Mouse (Mus musculus): ENCODE measurements around the gene Eif5. TPM values are rescaled to one million over a fixed set of nuclear protein-coding genes. Genes with fewer than 3 reads are reported as not detected.

Eif5 gene
- polyA plus RNA-seq, 1 experiment, result 330 TPM

GRCm38 (mm10) chr12:111514874-111515649 is 22.8 kb upstream of the Eif5 start:
- Histone ChIP-seq H3K4me3 (ENCODE audit: insufficient read depth, low read depth, low read length) (no peak overlapping the region), H3K27ac (replicated peaks; ENCODE audit: low read depth, low read length) (peak overlapping the region; percentile 96), H3K4me1 (ENCODE audit: control insufficient read depth, insufficient read depth, insufficient read length, low read length) (0 out of 2 replicates have a peak, but pooled peaks cover 3% of the 10 kb centered on the region)

GRCm38 (mm10) chr12:111515920-111516319 is 21.9 kb upstream of the Eif5 start:
- Histone ChIP-seq H3K4me3 (ENCODE audit: insufficient read depth, low read depth, low read length) (no peak overlapping the region), H3K4me1 (ENCODE audit: control insufficient read depth, insufficient read depth, insufficient read length, low read length) (0 out of 2 replicates have a peak, but pooled peaks cover 3% of the 10 kb centered on the region), H3K27ac (replicated peaks; ENCODE audit: low read depth, low read length) (no peak overlapping the region)

- no peak overlapping the region for H3K4me3 ChIP-seq (ENCODE audit: insufficient read depth, low read depth, low read length)
- H3K4me1 ChIP-seq (ENCODE audit: control insufficient read depth, insufficient read depth, insufficient read length, low read length), result 0 out of 2 replicates have a peak, but pooled peaks cover 3% of the 10 kb centered on the region
These were observed 21.0 kb upstream of the Eif5 start for GRCm38 (mm10) chr12:111516826-111517225.

GRCm38 (mm10) chr12:111517901-111518300 is 19.9 kb upstream of the Eif5 start:
- Histone ChIP-seq H3K4me3 (ENCODE audit: insufficient read depth, low read depth, low read length) (no peak overlapping the region), H3K4me1 (ENCODE audit: control insufficient read depth, insufficient read depth, insufficient read length, low read length) (no peaks in the 10 kb centered on the region), H3K27ac (replicated peaks; ENCODE audit: low read depth, low read length) (no peak overlapping the region)

More at GRCm38 (mm10) chr12:111516826-111517225, 21.0 kb upstream of the Eif5 start:
- no peak overlapping the region for H3K27ac ChIP-seq (replicated peaks; ENCODE audit: low read depth, low read length)

- Histone ChIP-seq H3K4me3 (ENCODE audit: insufficient read depth, low read depth, low read length) (no peak overlapping the region), H3K4me1 (ENCODE audit: control insufficient read depth, insufficient read depth, insufficient read length, low read length) (no peaks in the 10 kb centered on the region), H3K27ac (replicated peaks; ENCODE audit: low read depth, low read length) (no peak overlapping the region)
These were observed 19.4 kb upstream of the Eif5 start for GRCm38 (mm10) chr12:111518391-111518790.

GRCm38 (mm10) chr12:111519821-111520220 is 18.0 kb upstream of the Eif5 start:
- no peak overlapping the region for H3K4me3 ChIP-seq (ENCODE audit: insufficient read depth, low read depth, low read length)
- H3K27ac ChIP-seq (replicated peaks; ENCODE audit: low read depth, low read length), result no peak overlapping the region
- H3K4me1 ChIP-seq (ENCODE audit: control insufficient read depth, insufficient read depth, insufficient read length, low read length), result no peaks in the 10 kb centered on the region

- peaks cover 2% of the 10 kb centered on the region; the same call in 1 of the 2 replicates for H3K4me1 ChIP-seq (ENCODE audit: control insufficient read depth, insufficient read depth, insufficient read length, low read length)
- no peak overlapping the region for H3K27ac ChIP-seq (replicated peaks; ENCODE audit: low read depth, low read length)
- H3K4me3 ChIP-seq (ENCODE audit: insufficient read depth, low read depth, low read length), result no peak overlapping the region
These were observed 16.8 kb upstream of the Eif5 start for GRCm38 (mm10) chr12:111520994-111521393.

- Histone ChIP-seq H3K4me3 (ENCODE audit: insufficient read depth, low read depth, low read length) (no peak overlapping the region), H3K4me1 (ENCODE audit: control insufficient read depth, insufficient read depth, insufficient read length, low read length) (peaks cover 2% of the 10 kb centered on the region; the same call in 1 of the 2 replicates), H3K27ac (replicated peaks; ENCODE audit: low read depth, low read length) (no peak overlapping the region; the same call in 1 of the 2 replicates)
These were observed 13.3 kb upstream of the Eif5 start for GRCm38 (mm10) chr12:111524469-111524868.

GRCm38 (mm10) chr12:111524883-111525282 is 12.9 kb upstream of the Eif5 start:
- no peak overlapping the region for H3K27ac ChIP-seq (replicated peaks; ENCODE audit: low read depth, low read length)

GRCm38 (mm10) chr12:111527643-111528281 is 10.1 kb upstream of the Eif5 start:
- no peak overlapping the region for H3K4me3 ChIP-seq (ENCODE audit: insufficient read depth, low read depth, low read length)
- no peak overlapping the region for H3K27ac ChIP-seq (replicated peaks; ENCODE audit: low read depth, low read length)
- peaks cover 2% of the 10 kb centered on the region; the same call in 1 of the 2 replicates for H3K4me1 ChIP-seq (ENCODE audit: control insufficient read depth, insufficient read depth, insufficient read length, low read length)

More at GRCm38 (mm10) chr12:111524883-111525282, 12.9 kb upstream of the Eif5 start:
- Histone ChIP-seq H3K4me3 (ENCODE audit: insufficient read depth, low read depth, low read length) (no peak overlapping the region), H3K4me1 (ENCODE audit: control insufficient read depth, insufficient read depth, insufficient read length, low read length) (peaks cover 2% of the 10 kb centered on the region; the same call in 1 of the 2 replicates)

GRCm38 (mm10) chr12:111529192-111529591 is 8.6 kb upstream of the Eif5 start:
- Histone ChIP-seq H3K4me1 (ENCODE audit: control insufficient read depth, insufficient read depth, insufficient read length, low read length) (peaks cover 2% of the 10 kb centered on the region; the same call in 1 of the 2 replicates), H3K27ac (replicated peaks; ENCODE audit: low read depth, low read length) (no peak overlapping the region), H3K4me3 (ENCODE audit: insufficient read depth, low read depth, low read length) (no peak overlapping the region)

- no peaks in the 10 kb centered on the region; the same call in 1 of the 2 replicates for H3K4me1 ChIP-seq (ENCODE audit: control insufficient read depth, insufficient read depth, insufficient read length, low read length)
- no peak overlapping the region for H3K4me3 ChIP-seq (ENCODE audit: insufficient read depth, low read depth, low read length)
- H3K27ac ChIP-seq (replicated peaks; ENCODE audit: low read depth, low read length), result no peak overlapping the region
These were observed 4.6 kb upstream of the Eif5 start for GRCm38 (mm10) chr12:111533096-111533794.

GRCm38 (mm10) chr12:111535281-111535680 is 2.5 kb upstream of the Eif5 start:
- H3K4me3 ChIP-seq (ENCODE audit: insufficient read depth, low read depth, low read length), result no peak overlapping the region
- H3K27ac ChIP-seq (replicated peaks; ENCODE audit: low read depth, low read length), result peak overlapping the region; percentile 56

GRCm38 (mm10) chr12:111535762-111536161 is 2.1 kb upstream of the Eif5 start:
- Histone ChIP-seq H3K4me1 (ENCODE audit: control insufficient read depth, insufficient read depth, insufficient read length, low read length) (no peaks in the 10 kb centered on the region; the same call in 1 of the 2 replicates), H3K27ac (replicated peaks; ENCODE audit: low read depth, low read length) (peak overlapping the region; percentile 57), H3K4me3 (ENCODE audit: insufficient read depth, low read depth, low read length) (no peak overlapping the region)

More at GRCm38 (mm10) chr12:111535281-111535680, 2.5 kb upstream of the Eif5 start:
- H3K4me1 ChIP-seq (ENCODE audit: control insufficient read depth, insufficient read depth, insufficient read length, low read length), result no peaks in the 10 kb centered on the region; the same call in 1 of the 2 replicates

GRCm38 (mm10) chr12:111536746-111537145 is 1.1 kb upstream of the Eif5 start:
- H3K4me3 ChIP-seq (ENCODE audit: insufficient read depth, low read depth, low read length), result peak overlapping the region; percentile 84
- H3K27ac ChIP-seq (replicated peaks; ENCODE audit: low read depth, low read length), result peak overlapping the region; percentile 94
- no peaks in the 10 kb centered on the region; the same call in 1 of the 2 replicates for H3K4me1 ChIP-seq (ENCODE audit: control insufficient read depth, insufficient read depth, insufficient read length, low read length)

All from brown adipose tissue, adult 24 weeks (tissue).